9 mouse cellular contexts compared by ENCODE assay signal in genomic region chr14:55785195-55785594, GRCm38 (mm10). TPM values are rescaled to one million over a fixed set of nuclear protein-coding genes. Genes with fewer than 3 reads are reported as not detected.
A peak's percentile ranks its signal among the peaks of the same experiment; 100 is the strongest.
DNase-seq lines count a peak whose midpoint lies in the region; ATAC-seq lines count a peak whose summit lies in the region.
"Had no signal": no experiment of that assay in that cellular context is flagged by ENCODE, and none has a peak within 500 bp of the region (broad histone marks: within the 10 kb centered on the region; RNA-seq: fewer than 3 reads in every experiment).

No protein-coding gene starts in this region.

- peaks cover 26% of the 10 kb centered on the region for H3K4me1 ChIP-seq in kidney, embryonic 16.5 days (ENCODE audit: insufficient read depth, low read length)

- WGBS in kidney, embryonic 16.5 days = 34% methylated on average over 6 of the region's 6 CpGs

- no peak overlapping the region for H3K27ac ChIP-seq in kidney, embryonic 16.5 days (ENCODE audit: low read length)
- H3K27ac ChIP-seq: embryonic facial prominence, embryonic 13.5 days had no signal

- ATAC-seq in kidney, embryonic 16.5 days (ENCODE audit: low FRiP score, low TSS enrichment) = no peak
- ATAC-seq in erythroblast, adult 5-6 weeks (replicated peaks; ENCODE audit: low FRiP score, poor library complexity, severe bottlenecking) = no peak

- no peak overlapping the region for H3K9ac ChIP-seq in kidney, embryonic 16.5 days (replicated peaks; ENCODE audit: low read length)
- H3K9ac ChIP-seq: embryonic facial prominence, embryonic 13.5 days had no signal

- H3K9me3 ChIP-seq in kidney, embryonic 16.5 days (ENCODE audit: low read length) = no peaks in the 10 kb centered on the region
- H3K9me3 ChIP-seq: embryonic facial prominence, embryonic 13.5 days had no signal

- no peak overlapping the region for H3K4me2 ChIP-seq in kidney, embryonic 16.5 days (replicated peaks; ENCODE audit: low read depth, low read length)

- peak; percentile 67 for DNase-seq in embryo, embryonic 10 days (ENCODE audit: low spot score)
- DNase-seq in embryo, embryonic 11 days = no peak
- peak; percentile 12 for DNase-seq in kidney, postnatal 14 days
- DNase-seq in A20 (ENCODE audit: low read depth, low spot score) = peak; percentile 13
- peak; percentile 10 for DNase-seq in heart, postnatal 4 days
- no peak for DNase-seq in cerebellum, adult 11-12 months

- H3K36me3 ChIP-seq in kidney, embryonic 16.5 days (ENCODE audit: insufficient read depth, low read length) = no peaks in the 10 kb centered on the region

- H3K4me3 ChIP-seq in kidney, embryonic 16.5 days (ENCODE audit: low read length) = no peak overlapping the region
- H3K4me3 ChIP-seq: embryonic facial prominence, embryonic 13.5 days had no signal

- peaks cover 12% of the 10 kb centered on the region for H3K27me3 ChIP-seq in kidney, embryonic 16.5 days (ENCODE audit: insufficient read depth, low read length)

RNA-seq across cellular contexts. Expression of gene Adcy4, which starts 1.3 kb away (rescaled TPM):
- 16.7 and 19.7 TPM in 2 replicates for polyA plus RNA-seq in kidney, embryonic 16.5 days (2015; fragmentation: Nextera tagmentation; extraction: Ambion mirVana)
- total RNA-seq in heart, postnatal 4 days (2021) = 10 to 100 TPM; 18.9 to 22.3 TPM
- not detected in 2 replicates for total RNA-seq in erythroblast, adult 5-6 weeks (2015; ENCODE audit: low replicate concordance)
- not detected in 2 replicates for total RNA-seq in erythroblast, adult 5-6 weeks (2017; ENCODE audit: low replicate concordance)

RNA-seq across cellular contexts. Expression of gene Ripk3, which starts 3.5 kb away (rescaled TPM):
- polyA plus RNA-seq in kidney, embryonic 16.5 days (2015; fragmentation: Nextera tagmentation; extraction: Ambion mirVana) = 39.3 and 43.4 TPM in 2 replicates
- 10 to 100 TPM; 10.6 to 14.0 TPM for total RNA-seq in heart, postnatal 4 days (2021)
- total RNA-seq in erythroblast, adult 5-6 weeks (2015; ENCODE audit: low replicate concordance) = 17.1 and 22.6 TPM in 2 replicates
- total RNA-seq in erythroblast, adult 5-6 weeks (2017; ENCODE audit: low replicate concordance) = 6.7 and 7.2 TPM in 2 replicates

RNA-seq across cellular contexts. Expression of gene Ltb4r1, which starts 19.4 kb away (rescaled TPM):
- 0.54 and 0.92 TPM in 2 replicates for polyA plus RNA-seq in kidney, embryonic 16.5 days (2015; fragmentation: Nextera tagmentation; extraction: Ambion mirVana)
- total RNA-seq in heart, postnatal 4 days (2021) = under 1 TPM; 0.50 TPM
- 6.3 and 14.8 TPM in 2 replicates for total RNA-seq in erythroblast, adult 5-6 weeks (2015; ENCODE audit: low replicate concordance)
- 9.3 and 21.8 TPM in 2 replicates for total RNA-seq in erythroblast, adult 5-6 weeks (2017; ENCODE audit: low replicate concordance)

RNA-seq across cellular contexts. Expression of gene Ltb4r2, which starts 24.0 kb away (rescaled TPM):
- 0.41 and 0.45 TPM in 2 replicates for polyA plus RNA-seq in kidney, embryonic 16.5 days (2015; fragmentation: Nextera tagmentation; extraction: Ambion mirVana)
- under 1 TPM; 0.11 to 0.26 TPM for total RNA-seq in heart, postnatal 4 days (2021)
- not detected in 2 replicates for total RNA-seq in erythroblast, adult 5-6 weeks (2015; ENCODE audit: low replicate concordance)
- 0.14 TPM in 1 of 2 replicates, not detected in the other for total RNA-seq in erythroblast, adult 5-6 weeks (2017; ENCODE audit: low replicate concordance)

RNA-seq across cellular contexts. Expression of gene Cideb, which starts 26.9 kb away (rescaled TPM):
- polyA plus RNA-seq in kidney, embryonic 16.5 days (2015; fragmentation: Nextera tagmentation; extraction: Ambion mirVana) = 21.1 and 21.3 TPM in 2 replicates
- total RNA-seq in heart, postnatal 4 days (2021) = 1 to 10 TPM; 1.2 to 2.2 TPM
- total RNA-seq in erythroblast, adult 5-6 weeks (2015; ENCODE audit: low replicate concordance) = 2.1 TPM in 1 of 2 replicates, not detected in the other
- total RNA-seq in erythroblast, adult 5-6 weeks (2017; ENCODE audit: low replicate concordance) = 0.94 TPM in 1 of 2 replicates, not detected in the other

Comparison
In these comparisons a context has a peak if more than half of its experiments do, and no peak if none do; other contexts are left out.
1. DNase-seq: peak in embryo, embryonic 10 days (single experiment), kidney, postnatal 14 days (single experiment), A20 (single experiment) and heart, postnatal 4 days (single experiment); none in embryo, embryonic 11 days (single experiment) and cerebellum, adult 11-12 months (single experiment).
2. RNA of gene Adcy4, which starts 1.3 kb away (total RNA-seq): 18.9 to 22.3 TPM in heart, postnatal 4 days; not detected in erythroblast, adult 5-6 weeks; every median in the first group is over 10 times any median in the second.
3. RNA of gene Ltb4r1, which starts 19.4 kb away (total RNA-seq): 6.3 to 21.8 TPM in erythroblast, adult 5-6 weeks; 0.50 TPM in heart, postnatal 4 days; every median in the first group is over 4 times any median in the second.